Mouse (Mus musculus) cerebellum, adult 18-20 months (tissue): Measurements from ENCODE around the gene Tssk3.
"Not testable (repeated sequence)": the region's sequence is repeated elsewhere in the genome, so short reads cannot be mapped to it uniquely, and the experiment has no call there.

Experiments
- DNase-seq, 2 experiments: peaks; one replicate each; pipeline ENCODE4 v3.0.0; 2021

Tssk3 gene

DNA sequence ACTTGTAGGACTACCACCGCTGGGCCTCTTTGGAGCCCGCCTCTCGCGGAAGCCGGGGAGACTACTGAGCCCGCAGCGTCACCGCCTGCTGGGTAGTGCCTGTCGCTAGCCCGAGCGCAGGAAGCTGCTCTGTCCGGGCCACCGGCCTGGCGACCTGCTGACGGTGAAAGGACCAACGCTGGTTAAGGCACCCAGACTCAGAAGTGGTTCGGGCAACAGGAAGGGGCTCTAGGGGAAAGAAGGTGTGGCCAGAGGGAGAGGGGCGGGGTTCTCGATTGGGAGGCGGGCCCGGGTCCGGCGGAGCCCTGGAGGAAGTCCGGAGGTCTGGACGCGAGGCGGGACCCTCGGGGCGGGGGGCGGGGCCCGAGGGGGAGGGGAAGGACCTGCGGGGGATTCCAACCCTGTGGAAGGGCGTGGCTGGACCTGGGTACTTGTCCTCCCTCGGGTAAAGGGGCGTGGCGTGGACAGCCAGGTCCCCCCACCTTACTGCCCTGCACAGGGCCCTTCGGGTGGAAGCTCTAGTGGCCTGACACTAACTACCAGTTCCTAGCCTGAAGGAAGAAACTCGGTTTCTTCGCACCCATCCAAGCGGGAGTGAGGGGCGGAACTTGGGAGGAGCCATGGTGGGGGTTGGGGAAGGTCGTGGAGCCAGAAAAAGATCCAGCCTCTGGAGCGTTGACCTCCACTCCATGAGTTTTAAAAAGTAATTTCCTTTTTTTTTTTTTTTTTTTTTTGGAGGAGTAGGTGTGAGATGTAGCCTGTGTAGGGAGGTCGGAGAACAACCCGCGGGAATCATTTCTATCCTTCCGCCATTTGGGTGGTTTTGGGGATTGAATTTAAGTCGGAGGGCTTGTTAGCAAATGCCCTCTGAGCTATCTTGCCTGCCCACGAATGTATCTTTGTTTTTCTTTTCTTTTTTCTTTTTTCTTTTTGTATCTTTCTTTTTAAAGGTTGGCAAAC is 10.1 kb upstream of the Tssk3 start:
- peak; percentile 41 to 50 for DNase-seq

DNA sequence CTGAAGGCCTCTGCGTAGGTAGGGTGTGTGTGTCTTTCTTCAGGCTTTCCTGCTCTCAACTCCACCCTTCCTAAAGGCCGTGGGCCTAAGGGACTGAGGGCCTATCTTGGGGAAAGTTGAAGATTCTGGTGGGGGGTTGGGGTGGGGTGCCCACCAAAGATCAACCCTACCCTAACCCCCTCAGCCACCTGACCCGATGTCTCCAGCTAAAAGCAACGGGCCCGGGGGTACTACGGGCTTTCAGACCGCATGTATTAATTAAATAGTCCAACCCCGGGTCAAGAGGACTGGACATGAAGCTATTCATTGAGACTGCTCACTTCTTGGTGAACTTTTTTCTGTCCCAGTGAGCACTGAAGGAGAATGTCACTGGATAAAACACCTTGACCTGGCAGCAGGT is 9.2 kb upstream of the Tssk3 start:
- no peak for DNase-seq

DNA sequence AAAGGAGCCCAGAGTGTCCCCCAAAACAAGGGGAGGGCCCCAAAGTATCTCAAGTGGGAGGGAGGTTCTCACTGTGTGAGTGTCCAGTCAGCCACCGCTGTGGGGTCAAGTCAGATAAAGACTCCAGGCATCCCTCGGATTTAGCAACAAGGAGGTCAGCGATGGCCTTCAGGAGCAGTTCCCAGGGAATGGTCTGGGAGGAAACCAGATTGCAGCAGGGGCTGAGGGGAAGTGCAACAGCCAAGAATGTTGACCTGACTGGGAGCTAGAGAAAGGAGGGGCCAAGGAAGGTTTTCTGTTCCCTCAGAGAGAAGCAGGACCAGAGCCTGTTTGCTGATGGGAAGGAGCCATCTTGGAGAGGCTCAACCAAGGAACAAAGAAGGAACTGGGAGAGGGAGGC is 8.1 kb upstream of the Tssk3 start:
- no peak for DNase-seq

DNA sequence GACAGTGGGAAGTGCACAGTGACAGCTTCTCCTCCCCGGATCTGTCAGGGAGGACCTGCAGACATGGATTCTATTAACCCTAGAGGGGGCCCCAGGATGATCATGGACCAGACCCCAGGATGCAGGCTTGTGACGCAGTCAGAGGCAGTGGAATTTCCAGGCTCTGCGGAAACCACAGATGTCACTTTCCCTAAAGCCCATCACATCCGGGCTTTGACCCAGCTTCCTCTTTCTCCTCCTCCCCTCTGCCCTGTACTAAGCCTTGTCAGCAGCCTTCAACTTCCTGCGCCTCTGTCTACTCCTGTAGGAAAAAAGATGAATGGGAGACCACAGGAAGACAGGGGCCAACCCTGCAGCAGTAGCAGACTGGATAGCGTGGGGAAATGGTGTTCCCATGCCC is 5.8 kb upstream of the Tssk3 start:
- DNase-seq, result no peak

DNA sequence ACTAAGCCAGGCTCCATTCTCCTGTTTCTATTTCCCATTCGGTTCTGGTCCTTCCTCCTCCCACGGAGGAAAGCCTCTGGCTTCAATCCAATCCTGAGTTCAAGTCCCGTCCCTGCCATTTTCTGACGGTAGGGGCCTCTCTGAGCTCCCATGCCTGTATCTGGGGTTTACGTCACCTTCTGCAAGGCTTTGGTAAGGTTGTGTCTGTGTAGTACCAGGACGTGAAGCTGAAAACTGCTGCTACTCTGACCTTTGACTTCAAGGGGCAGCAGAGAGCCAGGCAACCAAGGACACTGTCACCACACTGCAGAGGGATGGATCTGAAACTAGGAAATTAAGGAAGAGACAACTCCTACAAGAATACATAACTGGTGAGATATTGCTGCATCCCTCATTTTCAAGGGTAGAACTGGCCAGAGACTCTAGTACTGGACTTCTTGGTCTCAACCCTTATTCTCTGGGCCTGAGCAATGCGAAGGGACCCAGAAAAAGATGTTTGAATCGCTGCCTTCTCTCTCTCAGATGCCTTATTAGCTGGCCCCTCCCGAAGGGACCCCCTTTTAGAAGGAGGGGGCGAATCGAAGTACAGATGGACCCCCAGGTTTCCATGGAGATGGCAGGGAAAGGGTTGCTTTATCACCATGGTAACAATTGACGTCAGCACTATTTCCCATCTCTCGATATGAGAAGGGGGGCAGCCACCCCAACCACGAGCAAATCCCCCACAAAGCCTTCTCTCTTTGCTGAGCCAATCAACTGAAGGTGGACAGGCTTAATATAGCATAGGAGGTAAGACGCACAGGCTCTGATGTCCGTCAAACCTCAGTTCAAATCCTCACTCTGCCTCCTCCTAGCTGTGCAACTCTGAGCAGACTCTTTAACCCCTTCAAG is 5.1 kb upstream of the Tssk3 start:
- DNase-seq, result no peak

DNA sequence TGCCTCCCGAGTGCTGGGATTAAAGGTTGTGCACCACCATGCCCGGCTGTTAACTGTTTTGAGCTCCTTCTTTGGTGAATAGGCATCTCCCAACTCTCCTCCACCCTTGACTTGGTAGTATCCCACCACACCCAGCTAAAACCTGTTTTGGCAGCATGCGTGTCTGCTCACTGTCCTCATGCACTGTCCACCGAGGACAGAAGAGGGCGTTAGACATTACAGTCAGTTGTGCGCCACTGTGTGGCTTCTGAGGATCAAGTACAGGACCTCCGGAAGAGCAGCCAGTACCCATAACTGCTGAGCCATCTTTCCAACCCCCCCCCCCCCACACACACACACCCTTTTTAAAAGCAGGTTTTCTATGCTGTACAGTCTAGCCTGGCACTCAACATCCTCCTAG is 3.9 kb upstream of the Tssk3 start:
- no peak for DNase-seq

DNA sequence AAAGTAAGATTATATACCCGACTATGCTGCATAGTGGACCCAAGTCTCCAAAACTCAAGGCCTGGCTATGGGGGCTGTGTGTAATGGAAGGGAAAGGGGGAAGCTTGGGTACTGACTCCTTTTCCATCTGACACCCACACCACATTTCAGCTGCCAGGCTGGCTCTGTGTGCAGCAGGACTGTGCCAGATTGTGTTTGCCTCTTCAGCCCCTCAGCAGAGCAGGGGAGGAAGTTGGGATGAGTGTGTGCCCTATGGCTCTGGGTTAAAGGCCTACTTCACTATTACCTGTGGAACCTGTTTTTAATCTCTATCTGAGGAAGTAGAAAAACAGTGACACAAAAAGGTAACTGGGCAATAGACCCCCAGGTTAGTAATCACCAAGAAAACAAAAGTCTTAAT is 9.7 kb downstream of the Tssk3 start:
- DNase-seq, result no peak

DNA sequence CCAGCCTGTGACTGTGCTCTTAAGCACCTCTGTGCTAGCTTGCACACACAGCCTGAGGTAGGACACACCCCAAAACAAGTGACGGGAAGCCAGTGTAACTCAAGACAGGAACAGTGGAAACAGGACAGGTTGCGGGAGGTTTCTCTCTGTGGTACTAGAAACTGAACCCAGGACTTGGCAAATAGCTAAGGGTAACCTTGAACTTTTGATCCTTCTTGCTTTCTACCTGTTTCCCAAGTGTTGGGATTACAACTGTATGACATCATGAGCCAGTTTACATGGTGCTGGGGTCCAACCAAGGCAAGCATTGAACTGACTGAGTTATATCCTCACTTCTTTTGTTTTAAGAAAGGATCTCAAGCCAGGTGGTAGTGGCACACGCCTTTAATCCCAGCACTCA is 11.0 kb downstream of the Tssk3 start:
- DNase-seq, result no peak

DNA sequence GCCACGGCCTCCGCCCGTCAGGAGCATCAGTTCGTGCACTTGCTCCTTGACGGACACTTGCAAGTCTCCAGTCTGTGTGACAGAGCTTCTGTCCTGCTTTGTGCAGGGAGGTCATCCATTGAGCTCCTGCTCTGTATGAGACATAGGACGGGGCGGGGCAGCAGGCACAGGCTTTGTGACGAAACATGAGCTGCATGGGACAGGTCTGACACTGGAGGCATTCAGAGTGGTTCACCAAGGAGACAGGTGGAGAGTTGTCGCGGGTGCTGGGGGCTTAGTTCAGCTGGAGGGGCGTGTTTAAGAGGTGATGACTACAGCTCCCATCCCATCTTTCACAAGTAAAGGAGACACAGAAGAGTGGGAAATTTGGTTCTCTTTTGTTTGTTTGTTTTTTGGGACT is 14.8 kb downstream of the Tssk3 start:
- no peak for DNase-seq

DNA sequence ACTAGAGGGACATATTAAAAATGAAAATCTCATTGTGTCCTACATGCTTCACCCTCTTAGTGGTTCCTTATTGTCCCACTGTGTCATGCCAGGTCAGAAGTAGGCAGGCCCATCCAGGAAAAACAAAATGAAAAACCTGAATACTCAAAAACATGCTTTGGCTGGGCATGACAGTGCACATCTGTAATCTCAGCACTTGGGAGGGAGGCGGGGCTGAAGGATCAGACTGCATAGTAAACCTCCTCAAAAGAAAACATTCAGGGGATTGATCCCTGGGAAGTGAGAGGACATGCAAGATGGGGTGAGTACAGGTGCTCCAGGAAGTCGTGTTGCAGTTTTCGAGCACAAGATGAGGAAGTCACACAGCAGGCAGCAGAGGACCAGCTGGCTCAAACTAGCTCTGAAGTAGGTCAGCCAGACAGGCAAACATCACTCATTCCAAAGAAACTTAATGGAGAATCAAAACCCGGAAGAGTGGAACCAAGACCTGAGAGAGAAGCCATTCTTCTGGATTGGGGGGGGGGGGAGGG is 26.5 kb downstream of the Tssk3 start:
- DNase-seq, result no peak

DNA sequence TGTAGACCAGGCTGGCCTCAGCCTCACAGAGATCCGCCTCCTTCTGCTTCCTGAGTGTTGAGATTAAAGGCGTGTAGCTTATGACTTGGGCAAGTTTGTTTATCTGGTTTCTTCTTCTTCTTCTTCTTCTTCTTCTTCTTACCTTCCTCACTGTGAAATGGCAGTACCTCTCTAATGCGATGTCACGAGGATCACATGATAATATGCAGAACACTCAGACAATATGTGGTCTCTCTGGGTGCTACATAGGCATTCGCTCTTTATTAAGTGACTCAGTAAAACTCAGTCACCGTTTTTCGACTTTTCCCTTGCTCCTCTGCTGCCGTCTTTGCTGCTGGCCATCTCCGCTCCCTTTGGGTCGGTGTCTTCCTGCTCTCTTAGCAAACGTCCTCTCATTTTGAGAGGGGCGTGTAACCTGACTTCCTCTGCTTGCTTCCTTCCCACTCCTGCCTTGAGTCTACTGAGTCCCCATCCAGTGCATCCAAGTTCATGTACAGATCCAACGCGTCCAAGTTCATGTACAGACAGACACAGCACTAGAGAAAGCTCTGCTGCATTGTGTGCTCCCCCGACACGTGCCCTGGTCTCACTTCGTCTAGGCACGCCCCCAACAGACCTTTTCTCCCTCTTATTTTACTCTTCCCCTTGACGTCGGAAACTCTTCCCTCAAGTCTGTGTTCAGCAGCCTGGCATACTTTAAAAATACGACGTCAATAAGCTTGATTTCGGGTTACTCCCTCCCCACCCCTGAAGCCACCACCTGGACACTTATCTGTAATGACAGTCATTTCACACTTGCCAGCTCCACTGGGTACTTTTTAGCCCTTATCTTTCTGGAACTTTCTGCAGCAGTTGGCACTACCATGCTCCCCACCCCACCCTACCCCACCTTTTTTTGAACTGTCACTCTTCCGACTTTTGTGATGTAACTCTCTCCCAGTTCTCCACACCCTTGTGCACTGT is 27.4 kb downstream of the Tssk3 start:
- DNase-seq, result no peak

DNA sequence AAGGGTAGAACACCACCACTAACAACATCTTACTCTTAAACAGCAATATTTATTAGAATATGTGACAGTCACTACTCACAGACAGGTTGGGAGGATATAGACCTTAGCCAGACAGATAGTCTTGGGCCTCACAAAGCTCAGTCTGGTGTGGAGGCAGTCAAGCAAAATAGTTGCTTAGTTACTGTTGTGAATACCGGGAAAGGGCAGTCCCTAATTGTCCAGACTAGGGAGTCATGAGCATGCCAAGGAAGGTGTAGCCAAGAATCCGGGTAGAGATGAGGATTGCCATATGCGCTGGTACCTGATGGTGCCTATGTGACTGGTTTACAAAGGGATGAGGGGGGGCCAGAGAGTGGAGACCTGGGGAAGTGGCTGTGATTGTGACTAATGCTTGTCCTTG is 28.7 kb downstream of the Tssk3 start:
- peak in 1 of 2 experiments; percentile 34 for DNase-seq

DNA sequence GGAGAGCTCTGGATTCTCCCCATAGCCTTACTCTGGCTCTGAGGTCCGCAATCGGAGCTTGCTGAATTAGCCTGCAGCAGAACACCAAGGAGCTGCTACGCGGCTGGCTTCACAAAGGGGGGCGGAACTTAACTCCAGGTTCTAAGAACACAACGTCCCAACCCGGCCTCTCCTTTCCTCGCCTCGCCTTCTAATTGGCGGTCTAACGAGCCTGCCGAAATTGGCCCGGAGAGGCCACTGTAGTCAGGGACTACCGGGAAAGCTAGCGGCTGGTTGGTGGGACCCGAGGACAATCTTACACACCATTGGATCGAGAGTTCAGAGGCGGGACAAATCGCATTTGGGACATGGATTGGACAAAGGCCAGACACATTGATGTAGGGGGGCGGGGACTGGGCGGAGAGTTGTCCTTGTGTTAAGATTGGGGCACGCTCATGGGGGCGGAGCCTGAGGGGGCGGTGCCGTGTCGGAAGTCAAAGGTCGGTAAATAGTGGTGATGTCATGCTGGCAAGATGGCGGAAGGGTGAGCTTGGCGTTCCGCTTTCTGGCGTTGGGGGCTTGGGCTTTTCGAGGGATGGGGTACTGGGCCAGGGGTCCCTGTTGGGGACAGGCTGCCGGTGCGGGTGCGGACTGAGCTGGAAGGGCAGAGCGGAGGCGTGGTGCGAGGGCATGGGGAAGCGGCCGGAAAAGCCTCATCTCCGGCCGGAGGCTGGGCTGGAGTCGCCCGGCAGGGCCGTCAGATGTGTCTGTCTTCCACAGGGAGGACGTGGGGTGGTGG is 29.4 kb downstream of the Tssk3 start, which contains the start of gene Bsdc1:
Gene Bsdc1 (plus strand): TSS at position 399 of the 778 bp plus-strand sequence.
- DNase-seq, result peak; percentile 100

DNA sequence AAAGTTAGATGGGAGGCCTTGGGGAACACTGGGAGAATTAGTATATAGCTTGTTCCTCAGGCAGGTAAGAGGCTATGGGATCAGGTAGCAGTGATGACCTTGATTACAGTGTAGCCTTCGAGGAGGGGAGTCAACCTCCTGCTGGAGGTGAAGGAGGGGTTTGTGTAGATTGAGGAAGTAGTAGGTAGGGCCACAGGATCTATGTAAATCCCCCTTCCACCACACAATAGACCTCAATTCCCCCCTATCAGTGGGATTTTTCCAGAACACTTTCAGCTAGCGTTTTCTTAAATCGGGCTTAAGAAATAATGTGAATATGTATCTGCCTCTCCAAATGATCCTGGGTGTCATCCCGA is 30.0 kb downstream of the Tssk3 start:
- no peak for DNase-seq

DNA sequence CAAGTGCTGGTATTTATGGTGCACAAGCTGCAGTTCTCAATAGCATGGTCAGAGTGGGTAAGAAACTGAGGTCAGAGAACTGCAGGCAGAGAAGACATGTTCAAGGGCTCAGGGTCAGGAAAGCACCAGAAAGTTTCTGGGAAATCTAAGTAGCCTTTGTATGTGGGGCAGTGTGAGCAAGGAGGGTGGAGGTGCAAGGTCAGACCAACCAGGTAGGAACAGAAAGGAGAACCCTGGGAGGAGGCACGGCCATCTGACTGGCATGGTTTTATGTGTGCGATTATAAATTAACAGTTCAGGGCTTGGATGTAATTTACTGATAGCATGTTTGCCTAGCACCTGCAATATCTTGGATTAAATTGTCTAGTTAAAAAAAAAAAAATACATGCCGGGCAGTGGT is 31.1 kb downstream of the Tssk3 start:
- no peak for DNase-seq

DNA sequence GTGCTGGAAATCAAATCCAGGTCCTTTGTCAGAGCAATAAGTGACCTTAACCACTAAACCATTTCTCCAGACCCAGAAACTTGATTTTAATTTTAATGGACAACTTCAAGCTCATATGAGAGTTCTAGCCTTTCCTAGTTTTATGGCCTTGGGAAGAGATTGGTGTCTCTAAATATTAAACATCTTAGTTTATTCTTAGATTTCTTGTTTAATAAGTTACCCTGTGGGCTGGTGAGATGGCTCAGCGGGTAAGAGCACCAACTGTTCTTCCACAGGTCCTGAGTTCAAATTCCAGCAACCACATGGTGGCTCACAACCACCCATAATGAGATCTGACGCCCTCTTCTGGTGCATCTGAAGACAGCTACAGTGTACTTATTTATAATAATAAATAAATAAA is 33.5 kb downstream of the Tssk3 start:
- DNase-seq, result not testable (repeated sequence)

DNA sequence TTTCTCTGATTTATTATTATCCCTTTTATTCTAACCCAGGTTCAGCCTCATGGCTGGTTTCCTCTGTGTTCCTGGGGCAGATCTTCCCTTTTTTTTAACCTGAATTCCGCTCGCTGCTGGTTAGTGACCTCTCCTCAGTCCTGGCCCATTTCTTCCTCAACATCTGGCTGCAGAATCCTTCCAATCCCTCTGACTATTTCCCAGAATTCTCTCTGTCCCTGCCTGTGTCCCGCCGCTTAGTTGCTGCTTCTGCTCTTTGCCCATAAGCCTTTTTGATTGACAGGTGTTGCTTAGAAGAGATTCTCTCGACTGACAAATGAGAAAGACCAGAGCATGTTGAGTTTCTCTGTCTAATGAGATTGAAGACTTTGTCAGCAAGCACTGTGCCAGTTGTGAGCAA is 34.7 kb downstream of the Tssk3 start:
- DNase-seq, result no peak

DNA sequence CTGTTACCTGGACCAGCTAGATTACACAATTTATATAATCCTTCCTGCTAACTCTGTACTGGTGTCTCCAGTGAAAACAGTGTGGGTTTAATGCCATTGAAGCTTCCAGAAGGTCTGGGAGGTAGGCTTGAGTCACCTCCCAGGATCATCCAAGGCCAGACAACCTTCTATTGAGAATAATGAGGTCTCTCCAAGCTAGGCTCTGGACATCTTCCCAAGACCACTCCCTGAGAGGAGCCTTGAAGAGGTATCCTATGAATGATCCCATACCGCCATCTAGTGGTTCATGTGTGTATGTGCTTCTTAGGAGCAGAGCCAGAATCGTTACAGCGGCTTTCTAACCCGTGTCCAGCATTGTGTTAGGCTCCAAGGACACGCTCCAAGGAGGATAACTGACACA is 35.6 kb downstream of the Tssk3 start:
- peak; percentile 69 to 77 for DNase-seq

DNA sequence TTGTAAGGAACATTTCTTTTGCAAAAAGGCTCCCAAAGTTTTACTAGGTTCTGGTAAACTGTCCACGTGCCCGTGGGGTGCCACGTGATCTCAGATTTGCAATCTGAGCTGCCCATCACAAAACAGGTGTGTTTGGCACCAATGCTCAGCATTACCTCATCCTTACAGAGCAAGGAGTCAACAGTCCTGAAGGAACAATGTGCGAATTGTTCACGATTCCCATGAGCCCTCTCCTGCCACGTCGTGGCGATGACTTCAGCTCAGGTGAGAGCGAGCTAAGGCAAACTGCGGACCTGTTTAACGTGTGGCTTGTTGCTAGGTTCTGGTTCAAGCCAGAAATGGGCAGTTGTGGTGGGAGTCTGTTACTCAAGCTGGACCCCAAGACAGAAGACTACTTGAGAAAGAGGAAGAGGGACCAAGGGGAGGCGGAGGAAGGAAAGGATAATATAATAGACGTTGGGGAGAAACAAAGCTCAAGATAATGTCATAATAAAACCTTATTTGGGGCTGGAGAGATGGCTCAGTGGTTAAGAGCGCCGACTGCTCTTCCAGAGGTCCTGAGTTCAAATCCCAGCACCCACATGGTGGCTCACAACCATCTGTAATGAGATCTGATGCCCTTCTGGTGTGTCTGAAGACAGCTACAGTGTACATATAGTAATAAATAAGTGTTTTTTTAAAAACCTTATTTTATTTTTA is 39.2 kb downstream of the Tssk3 start:
- no peak for DNase-seq

DNA sequence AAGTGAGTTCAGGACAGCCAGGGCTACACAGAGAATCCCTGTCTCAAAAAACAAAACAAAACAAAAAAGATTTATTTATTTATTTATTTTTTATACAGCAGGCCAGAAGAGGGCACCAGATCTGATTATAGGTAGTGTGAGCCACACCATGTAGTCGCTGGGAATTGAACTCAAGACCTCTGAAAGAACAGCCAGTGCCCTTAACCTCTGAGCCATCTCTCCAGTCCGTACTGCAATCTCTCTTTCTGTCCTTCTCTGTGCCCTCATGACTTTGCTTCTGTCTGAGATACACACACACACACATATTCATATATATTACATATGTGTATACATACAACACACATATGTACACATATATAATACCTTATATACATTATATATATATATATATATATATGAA is 40.0 kb downstream of the Tssk3 start:
- no peak for DNase-seq

DNA sequence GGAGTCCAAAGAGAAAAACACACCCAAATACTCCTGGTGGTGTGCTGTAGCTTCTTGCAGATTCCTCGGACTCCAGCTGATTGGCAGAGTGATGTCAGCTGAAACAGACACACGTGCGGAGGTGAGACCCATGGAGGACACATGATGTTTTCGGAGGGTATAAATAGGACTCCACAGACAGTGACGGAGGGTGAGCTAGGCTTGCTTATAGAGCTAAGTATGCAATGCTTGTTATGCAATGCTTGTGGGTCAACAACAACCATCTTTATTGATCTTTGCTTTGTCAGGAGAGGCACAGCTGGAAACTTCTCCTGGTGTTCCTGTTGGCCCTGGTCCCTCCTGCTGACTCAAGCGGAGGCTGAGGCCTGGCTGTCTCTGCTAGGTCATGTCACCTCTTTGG is 42.1 kb downstream of the Tssk3 start:
- no peak for DNase-seq
